Mouse (Mus musculus) gastrocnemius, adult 8-10 months (tissue): ENCODE measurements around the gene Col5a2. TPM values are rescaled to one million over a fixed set of nuclear protein-coding genes. Genes with fewer than 3 reads are reported as not detected.
A peak's percentile ranks its signal among the peaks of the same experiment; 100 is the strongest.
"Not testable (repeated sequence)": the region's sequence is repeated elsewhere in the genome, so short reads cannot be mapped to it uniquely, and the experiment has no call there.

Experiments
- DNase-seq, 2 experiments: peaks; one replicate each; pipeline ENCODE4 v3.0.0; 2022; ENCODE audit warnings: low spot score in 2 of 2
- total RNA-seq, 4 experiments: library from RNA; stranded (reverse); gene quantifications; 2 replicates each; pipeline ENCODE4 v1.2.4; 2022

The Col5a2 gene
- total RNA-seq = 1 to 10 TPM; 3.5 to 8.0 (median 5.9) TPM

DNA sequence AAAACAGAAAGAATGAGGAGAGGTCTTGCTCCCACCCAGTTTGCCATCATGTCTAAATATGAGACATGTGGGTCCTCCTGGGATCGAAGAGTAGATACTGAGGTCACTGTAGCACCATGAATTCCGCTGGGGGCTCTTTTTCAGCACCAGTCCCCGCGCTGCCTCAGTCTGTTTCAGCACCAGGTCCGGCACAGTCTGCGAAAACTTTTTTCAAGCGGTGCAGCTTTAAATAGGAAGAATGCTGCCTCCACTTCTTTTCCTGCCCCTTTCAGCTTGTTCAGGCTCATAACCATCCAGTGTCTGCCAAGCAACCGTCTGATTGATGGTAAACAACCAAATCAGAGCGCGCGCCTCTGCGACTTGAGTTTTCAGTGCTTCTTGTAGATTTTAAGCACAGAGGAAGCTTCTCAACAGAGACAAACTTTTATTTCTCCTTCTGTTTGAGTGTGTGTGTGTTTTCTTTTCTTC lies at the start of gene Col5a2:
TSS of gene Col5a2 (minus strand) at position 418 of the 468 bp plus-strand sequence.
- peak; percentile 28 to 48 for DNase-seq

DNA sequence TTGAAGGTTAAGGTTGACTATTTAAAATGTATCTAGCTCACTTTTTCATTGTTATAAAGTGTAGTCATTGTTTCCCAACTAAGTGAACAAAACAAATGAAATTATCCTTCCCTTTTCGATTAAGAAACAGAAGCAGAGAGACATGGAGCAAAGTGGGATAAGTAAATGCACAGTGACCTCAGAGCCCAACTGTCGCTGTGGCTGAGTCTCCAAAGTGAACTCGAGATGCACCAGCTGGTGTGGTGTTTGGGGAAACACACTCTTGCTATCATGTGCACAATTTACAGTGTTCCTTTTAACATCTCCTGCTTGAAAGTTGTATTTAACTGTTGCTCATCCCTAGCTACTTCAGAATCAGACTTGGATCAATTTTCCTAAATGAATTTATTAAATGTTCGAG lies 47.4 kb upstream of the Col5a2 start:
- DNase-seq = no peak

DNA sequence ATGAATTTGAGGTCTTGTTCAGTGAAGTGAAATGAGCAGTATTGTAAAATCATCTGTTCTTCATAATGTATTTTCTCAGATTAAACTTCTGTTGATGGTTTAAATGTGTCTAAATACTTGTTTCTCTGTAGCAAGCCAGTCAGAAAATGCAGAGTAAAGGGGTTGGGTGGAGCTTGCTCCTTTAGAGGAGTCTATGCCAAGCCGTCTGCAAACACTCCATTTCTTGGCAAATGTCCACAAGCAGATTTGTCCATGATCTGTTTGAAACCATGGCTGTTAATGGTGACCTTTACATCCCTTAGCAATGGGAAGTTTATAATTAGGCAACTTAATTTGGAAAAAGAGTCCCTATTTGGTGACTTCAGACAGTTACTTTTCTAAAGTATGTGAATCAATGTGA lies 38.8 kb upstream of the Col5a2 start:
- no peak for DNase-seq

DNA sequence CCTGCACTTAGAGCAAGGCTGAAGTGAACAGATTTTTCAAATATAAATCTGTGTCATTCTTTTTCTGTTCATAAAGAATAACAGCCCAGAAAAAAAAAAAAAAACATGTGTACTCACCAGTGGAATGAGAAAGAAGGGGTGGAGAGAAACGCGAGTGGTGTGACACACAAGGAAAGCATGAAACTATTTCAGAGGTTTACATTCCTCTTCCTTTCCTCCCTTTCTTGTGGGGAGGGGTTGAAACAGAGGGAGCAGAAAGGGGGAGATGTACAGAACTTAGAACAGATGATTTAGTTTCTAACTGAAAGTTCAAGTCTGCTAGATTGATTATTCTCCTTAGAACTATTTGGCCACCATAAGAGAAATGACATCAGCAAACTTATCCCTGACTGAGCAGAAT lies 38.1 kb upstream of the Col5a2 start:
- DNase-seq = no peak

DNA sequence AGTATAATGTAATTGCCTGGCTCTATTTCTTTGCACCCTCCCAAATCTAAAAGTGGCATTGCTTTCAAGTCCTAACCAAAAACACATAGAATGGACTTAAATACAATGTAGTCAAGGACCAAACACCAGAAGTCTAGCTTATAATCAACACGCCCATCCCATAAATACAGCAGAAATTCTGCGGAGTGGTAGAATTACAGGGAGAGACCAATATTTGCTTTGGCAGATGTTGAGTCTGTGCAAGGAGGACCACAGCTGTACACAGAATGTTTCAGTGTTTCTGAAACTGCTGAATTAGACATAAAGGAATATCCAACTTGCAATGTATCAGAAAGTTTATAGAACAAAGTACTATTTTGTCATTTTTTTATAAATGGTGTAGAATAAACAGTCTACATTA lies 28.4 kb upstream of the Col5a2 start:
- no peak for DNase-seq

DNA sequence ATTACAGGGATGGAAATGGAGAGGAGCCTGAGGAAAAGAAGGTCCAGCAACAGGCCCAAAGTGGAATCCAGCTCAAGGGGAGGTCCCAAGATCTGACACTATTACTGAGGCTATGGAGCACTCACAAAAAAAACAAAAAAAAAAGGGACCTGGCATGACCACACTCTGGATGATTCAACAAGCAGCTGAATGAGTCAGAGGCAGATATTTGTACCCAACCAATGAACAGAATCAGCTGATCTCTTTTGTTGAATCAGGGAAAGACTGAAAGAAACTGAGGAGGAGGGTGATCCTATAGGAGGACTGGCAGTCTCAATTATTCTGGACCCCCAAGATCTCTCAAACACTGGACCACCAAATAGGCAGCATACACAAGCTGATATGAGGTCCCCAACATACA lies 24.4 kb upstream of the Col5a2 start:
- not testable (repeated sequence) for DNase-seq

DNA sequence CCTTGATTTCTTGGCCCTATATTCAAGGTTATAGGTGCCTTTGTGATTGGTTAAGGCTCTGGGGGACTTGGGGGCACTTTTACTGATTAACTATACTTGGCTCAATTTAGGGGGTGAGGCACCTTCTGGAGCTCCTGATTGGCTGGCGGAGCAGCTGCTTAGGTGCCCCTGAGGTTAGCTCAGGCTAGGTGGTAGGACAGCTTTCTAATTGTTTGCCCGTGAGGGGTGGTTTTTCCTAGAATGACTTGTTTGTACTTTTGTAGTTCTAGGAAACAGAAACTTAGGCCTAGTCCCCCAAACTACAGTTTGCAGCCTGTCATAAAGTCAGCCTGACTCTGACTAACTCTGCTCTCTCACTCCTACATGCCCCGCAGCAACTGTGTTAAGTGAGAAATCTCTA lies 20.5 kb upstream of the Col5a2 start:
- no peak for DNase-seq

DNA sequence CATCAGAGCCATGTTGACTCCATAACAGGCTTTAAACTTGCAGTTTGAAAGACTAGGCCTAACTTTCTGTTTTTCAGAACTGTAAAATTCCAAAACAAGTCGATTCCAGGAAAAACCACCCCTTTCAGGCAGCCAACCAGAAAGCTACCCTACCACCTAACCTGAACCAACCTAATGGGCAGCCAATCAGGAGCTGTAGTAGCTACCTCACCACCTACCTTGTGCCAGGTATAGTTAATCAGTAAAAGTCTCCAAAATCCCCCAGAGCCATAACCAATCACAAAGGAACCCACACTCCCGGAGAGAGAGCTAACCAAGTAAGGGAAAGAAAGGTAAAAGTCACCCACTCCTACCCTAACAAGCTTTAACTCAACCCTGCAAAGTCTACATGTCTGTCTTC lies 18.4 kb upstream of the Col5a2 start:
- no peak for DNase-seq

DNA sequence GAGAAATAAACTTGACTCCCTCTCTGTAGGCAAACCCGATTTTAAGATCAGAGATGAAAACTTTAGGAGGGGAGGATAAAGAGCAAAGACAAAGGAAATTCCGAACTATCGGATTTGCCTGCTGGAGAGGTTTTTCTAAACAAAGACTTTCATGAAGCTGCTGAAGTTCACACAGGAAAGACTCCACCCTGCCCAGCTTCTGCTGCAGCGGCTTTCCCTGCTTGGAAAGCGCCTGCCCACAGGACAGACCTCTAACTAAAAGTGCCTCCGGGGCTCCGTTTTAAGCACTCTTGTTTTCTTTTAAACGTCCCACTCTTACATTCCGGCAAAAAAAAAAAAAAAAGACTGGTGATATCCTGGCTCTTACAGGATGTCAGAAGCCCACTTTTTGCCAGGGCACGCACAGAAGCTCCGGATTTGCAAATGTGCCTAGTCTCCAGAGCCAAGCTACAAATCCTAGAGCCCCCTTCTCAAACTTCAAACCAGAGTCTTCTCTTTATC lies 791 bp downstream of the Col5a2 start:
- DNase-seq = no peak

DNA sequence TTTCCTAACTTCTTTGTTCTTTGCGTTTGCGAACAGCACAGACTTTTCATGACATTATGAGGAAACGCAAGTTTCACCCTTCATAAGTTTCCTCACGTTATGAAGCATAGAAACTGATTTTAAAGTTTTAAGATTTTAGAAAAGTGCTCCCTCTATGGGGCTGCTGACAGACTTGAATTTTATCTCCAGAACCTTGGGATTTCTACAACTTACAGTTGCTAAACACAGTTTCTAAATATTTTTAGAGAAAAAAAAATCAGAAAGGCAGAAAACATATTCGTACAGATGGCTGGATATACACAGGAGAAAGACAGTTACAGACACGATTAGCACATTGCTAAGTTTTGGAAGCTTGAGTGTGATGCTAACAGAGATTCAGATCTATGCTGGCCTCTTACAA lies 1.6 kb downstream of the Col5a2 start:
- DNase-seq = no peak

DNA sequence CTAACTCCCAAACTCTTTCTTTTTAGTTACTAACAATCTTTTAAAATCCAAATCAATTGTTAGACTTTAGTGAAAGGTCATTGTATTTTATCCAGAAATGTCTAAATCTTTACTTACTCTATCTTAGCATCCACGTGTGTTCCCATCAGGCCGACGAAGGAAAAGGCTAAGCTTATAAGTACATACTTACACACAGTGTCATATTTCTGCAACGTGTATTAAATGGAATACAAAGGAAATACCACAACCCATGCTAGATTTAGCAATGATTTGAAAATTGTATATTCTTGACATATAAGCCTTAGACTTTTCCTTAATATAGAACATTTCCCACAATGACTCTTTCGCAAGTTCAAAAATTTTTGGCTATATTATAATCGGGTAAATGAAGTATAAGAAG lies 2.6 kb downstream of the Col5a2 start:
- no peak for DNase-seq

DNA sequence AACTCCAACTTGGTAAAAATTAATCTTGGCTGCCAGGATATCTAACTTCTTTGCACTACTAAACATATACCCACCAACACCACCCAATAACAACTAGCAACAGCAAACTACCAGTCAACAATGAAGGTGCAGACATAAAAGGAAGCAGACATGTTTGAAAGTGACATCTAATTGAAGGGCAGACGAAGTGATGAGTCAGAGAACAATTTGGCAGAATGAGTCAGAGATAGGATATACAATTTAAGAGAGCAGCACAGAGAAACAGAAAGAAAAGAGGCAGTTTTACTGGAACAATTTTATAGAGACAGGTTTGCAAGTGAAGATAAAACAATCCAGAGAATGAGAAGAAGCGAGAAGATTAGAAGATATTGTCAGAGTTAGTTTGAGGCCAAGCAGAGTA lies 8.1 kb downstream of the Col5a2 start:
- no peak for DNase-seq

DNA sequence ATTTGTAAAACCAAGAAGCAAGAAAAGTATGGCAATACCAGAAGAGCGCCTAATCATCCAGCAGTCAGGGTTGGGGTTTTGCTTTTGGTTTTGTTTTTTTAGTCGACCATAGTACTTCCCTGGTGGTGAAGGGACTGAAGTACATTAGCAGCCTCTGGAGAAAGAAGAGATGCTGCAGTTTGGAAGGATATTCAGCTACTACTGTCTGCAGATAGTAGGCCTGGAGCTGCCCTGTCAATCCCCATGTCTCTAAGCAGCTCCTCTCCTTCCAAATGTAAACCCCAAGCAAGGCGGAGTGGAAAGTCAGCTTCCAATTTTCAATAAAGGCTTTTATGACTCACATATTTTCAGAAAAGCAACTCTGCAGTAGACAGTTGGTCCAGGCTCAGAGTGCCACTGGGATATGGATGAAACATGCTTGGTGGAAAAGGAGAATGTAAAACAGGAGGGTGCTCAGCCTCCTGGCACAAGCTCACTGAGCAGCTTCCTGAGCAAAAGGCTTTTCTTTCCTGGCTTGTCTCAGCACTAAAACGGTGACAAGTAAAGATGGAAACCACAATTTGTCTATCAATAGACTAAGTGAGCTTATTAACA lies 10.9 kb downstream of the Col5a2 start:
- DNase-seq = no peak

DNA sequence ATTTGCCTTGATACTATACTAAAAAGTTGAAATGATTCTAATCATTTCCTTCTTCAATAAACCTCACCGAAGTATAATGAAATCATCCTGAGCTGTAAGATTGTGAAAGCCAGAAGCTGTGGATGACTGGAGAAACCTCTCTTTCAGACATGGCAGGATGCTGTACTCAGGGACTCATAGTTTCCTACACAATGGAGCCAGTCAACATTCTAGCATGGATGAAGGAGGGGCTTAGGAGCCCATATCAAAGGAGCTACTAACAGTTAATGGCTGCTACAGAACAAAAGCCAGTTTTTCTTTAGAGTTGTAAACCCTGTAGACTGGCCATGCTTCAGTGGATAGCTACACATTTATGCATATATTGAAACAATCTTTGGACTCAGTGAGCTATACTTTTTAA lies 12.6 kb downstream of the Col5a2 start:
- DNase-seq = no peak

DNA sequence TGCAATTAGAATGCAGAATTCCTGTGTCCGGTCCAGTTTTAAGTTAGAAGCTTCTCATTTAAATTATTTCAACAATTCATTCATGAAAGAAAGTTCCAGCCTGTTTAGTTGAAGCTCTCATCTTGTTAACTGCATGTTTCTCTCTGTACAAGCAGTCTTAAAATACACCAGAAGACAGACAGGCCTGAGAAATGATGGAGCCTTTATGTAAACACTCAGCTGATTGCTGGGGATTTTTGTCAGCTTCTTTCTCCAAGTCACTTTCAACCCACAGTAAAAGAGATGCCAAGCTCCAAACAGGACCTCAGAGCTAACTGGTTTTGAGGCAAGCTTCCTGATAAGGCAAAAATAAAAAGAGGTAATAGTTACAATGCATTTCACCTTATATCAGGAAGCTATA lies 14.8 kb downstream of the Col5a2 start:
- DNase-seq = no peak

DNA sequence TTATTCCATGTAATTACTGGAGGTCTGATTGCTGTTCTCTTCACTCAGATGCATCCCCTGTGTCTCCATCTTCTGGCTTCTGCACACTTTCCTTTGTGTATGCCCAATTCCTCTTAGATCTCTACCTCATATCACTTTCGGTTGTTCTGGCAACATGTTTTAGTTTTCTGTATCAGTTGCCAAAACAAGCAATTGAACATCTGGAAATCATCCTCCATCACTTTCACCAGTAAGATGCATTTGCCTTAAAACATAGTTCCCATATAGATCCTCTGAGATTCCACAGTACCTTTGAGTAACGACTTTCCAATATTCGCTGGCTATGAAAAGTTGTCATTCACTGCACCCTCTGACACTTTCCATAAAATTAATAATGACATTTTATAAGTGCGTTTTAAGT lies 20.1 kb downstream of the Col5a2 start:
- no peak for DNase-seq

DNA sequence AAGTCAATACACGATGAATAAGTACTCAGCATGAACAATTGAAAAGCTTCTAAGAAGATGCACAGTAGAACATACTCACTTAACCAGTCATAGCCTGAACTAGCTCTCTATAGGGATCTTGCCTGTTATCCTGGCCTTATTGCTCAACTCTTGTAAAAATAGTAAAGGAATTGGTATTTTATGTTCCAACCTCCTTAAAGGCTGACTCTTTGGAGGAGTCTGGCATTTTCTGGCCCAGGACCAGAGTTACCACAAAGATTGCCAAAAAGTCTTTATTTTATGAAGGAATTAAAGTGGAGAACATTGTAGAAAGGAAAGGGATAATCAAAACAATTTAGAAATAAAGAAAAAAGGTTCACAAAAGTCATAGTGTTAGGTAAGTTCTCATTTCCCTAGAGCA lies 21.2 kb downstream of the Col5a2 start:
- DNase-seq = no peak

DNA sequence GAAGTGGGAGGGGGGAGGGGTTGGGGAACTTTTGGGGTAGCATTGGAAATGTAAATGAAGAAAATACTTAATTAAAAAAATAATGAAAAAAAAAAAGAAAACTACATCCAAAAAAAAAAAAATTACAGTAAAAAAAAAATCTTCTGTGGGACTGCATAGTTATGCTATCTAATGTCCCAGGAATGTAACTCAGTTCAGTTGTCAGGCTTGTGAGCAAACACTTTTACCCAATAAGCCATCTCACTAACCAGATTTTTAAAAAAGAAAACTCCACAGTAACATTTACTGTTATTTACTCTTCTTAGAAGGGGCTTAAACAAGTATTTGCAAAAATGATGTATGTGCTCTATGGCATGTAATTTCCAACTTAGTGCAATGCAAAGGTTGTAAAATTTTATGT lies 24.0 kb downstream of the Col5a2 start:
- DNase-seq = no peak

DNA sequence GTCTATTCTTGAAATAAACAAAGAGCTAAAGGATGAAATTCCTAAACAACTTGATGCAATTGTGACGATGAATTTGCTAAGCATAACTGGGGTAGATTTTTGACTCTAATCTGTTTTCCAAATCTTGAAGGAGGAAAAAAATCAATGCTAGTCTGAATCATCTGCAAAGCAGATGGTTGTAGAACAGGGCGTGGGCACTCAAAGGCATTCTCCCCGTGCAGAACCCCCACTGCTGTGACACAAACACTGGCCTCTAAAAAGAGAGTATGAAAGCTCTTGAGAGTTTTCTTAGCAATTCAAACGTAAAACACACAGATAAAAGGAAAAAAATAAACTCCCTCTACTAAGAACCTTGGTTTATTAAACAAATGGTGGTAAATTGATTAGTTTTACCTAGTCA lies 30.3 kb downstream of the Col5a2 start:
- DNase-seq = no peak

DNA sequence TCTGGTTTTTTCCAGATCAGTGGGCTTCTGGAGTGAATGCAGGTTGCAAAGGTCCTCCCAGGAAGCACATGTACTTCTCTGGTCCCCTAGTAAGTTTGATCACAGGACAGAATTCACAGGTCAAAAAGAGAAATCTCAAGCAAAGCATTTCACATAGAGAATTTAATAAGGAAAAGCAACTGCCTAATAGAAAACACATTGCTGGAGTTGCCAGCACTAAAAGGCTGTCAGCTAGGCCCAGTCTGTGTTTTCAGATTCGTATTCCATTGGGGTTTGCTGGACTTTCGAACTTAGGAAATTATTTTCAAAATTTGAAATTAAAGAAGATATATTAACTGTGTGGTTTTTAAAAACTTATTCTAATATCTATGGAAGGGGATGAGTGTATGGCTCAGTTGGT lies 42.3 kb downstream of the Col5a2 start:
- no peak for DNase-seq

DNA sequence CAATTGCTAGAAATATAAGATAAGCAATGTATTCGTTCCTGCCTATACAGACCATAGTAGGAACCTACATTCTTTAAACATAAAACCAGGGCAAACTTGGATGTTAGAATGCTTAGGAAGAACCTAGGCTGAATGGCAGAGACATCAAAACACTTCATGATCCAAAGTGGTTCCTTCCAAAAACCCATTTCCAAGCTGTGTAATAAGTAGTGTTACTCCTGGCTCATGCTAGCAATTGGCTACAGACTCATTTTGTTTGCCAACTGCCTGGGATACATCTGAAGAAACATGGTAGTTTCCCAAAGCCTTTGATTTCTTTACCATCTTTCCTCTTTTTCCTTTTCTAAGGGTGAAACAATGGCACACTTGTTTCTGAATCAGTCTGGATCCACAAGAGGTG lies 47.3 kb downstream of the Col5a2 start:
- DNase-seq = no peak

DNA sequence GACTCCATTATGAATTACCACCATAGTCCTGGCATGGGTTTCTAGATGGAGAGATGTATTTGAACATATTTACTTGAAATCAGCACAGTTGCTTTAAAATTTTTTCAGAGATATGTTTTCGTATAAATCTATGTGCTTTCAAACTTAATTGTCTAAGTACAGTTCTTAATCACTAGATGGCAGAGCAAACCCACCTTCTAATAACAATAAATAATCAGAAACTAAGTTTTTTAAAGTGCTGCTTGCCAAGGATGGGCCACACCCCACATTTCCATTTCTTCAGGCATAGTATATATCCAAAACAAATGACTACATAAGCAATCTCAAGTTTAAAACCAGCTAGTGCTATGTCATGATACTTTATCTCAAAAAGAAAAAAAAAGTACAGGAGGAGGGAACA lies 54.2 kb downstream of the Col5a2 start:
- DNase-seq = no peak

DNA sequence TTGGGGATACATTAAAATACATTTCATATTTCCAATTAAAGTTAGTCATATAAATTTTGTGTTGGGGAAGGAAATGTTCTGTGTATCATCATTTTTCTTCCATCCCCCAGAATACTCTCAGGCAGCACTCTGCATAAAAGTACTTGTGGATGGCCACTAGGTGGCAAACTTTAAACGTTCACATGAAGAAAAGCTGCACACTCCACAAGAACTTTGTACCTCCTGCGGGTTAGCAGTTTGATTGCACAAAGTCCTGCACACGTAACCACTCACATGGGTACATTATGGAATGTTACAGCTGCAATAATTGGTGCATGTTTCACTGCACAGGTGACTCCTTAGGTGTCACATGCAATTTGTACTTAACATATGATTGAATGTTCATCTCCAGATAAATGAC lies 71.2 kb downstream of the Col5a2 start:
- no peak for DNase-seq

DNA sequence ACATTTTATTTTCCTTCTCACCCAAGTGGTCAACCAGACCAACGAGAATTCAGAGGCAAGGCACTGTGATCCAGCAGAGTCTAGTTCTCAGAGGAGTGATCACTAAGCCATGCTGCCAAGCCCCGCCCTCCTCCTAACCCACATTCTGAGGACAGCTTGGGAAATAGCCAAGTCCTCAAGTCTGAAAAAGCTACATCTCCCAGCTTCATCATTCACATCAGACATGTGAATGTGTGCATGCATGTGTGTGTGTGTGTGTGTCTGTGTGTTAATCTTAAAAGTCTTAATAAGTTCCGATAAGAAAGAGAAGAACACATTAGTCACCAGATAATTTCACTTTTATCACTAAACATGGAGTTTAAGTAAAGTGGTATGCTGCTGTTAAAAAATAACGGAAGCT lies 72.6 kb downstream of the Col5a2 start:
- peak; percentile 43 to 68 for DNase-seq
